Mouse (Mus musculus) midbrain, postnatal 0 days (tissue): ENCODE measurements around the gene Tiam1. TPM values are rescaled to one million over a fixed set of nuclear protein-coding genes. Genes with fewer than 3 reads are reported as not detected.

Experiments
- ATAC-seq: fragments of 200-750 bp; cut with Nextera tagmentation; 2 replicates; pipeline ENCODE4 v1.8.0; 2017; ENCODE audit warnings: moderate number of reproducible peaks, mild to moderate bottlenecking, moderate TSS enrichment, moderate library complexity; ENCODE audit not compliant: low FRiP score
- DNase-seq: peaks from one replicate; pipeline ENCODE4 v3.0.0-alpha.2; 2015; ENCODE audit warnings: low spot score
- H3K27ac ChIP-seq: fragments of 300-500 bp; sonication (generic); 2 replicates; pipeline ENCODE4 v1.5.1; 2014; ENCODE audit warnings: low read depth, mild to moderate bottlenecking, low read length, mixed read lengths
- H3K27me3 ChIP-seq: fragments of 300-500 bp; sonication (generic); 2 replicates; pipeline ENCODE4 v1.6.1; 2014; ENCODE audit warnings: low read length, control low read depth, mixed read lengths; ENCODE audit not compliant: insufficient read depth
- H3K36me3 ChIP-seq: fragments of 300-500 bp; sonication (generic); 2 replicates; pipeline ENCODE4 v1.6.1; 2014; ENCODE audit warnings: low read length, control low read depth, mixed read lengths; ENCODE audit not compliant: insufficient read depth
- H3K4me1 ChIP-seq: fragments of 300-500 bp; sonication (generic); 2 replicates; pipeline ENCODE4 v1.6.1; 2014; ENCODE audit warnings: mild to moderate bottlenecking, control low read depth, antibody characterized with exemption, low read length, mixed read lengths; ENCODE audit not compliant: insufficient read depth
- H3K4me2 ChIP-seq: fragments of 300-500 bp; sonication (generic); 2 replicates; pipeline ENCODE4 v1.6.1; 2014; ENCODE audit warnings: low read depth, mild to moderate bottlenecking, low read length, mixed read lengths; ENCODE audit not compliant: poor library complexity, severe bottlenecking
- H3K4me3 ChIP-seq: fragments of 300-500 bp; sonication (generic); 2 replicates; pipeline ENCODE4 v1.5.1; 2014; ENCODE audit warnings: low read depth, mild to moderate bottlenecking, low read length, moderate library complexity
- H3K9ac ChIP-seq: fragments of 300-500 bp; sonication (generic); replicated peaks from 2 replicates; pipeline ENCODE4 v1.6.1; 2014; ENCODE audit warnings: mild to moderate bottlenecking, low read length, moderate library complexity, mixed read lengths; ENCODE audit not compliant: poor library complexity, severe bottlenecking
- H3K9me3 ChIP-seq: fragments of 300-500 bp; sonication (generic); 2 replicates; pipeline ENCODE4 v1.6.1; 2016; ENCODE audit warnings: low read length, control low read depth
- CTCF ChIP-seq: IDR thresholded peaks from 2 replicates; pipeline ENCODE4 v1.5.1; 2016; ENCODE audit warnings: antibody characterized with exemption, mild to moderate bottlenecking
- WGBS: fragments of 180-500 bp; shearing (Covaris S2); extraction: QIAGEN DNeasy Blood & Tissue Kit; methylation state at CpG from one replicate; pipeline ENCODE4 v1.1.7; 2014; 5-methylcytosine and 5-hydroxymethylcytosine counted together
- polyA plus RNA-seq: library from polyadenylated mRNA; unstranded; fragments of >200 nt; fragmentation: Nextera tagmentation; extraction: Ambion mirVana; gene quantifications from 2 replicates; pipeline ENCODE4 v1.2.1, GENCODE M21; 2015
- total RNA-seq: library from RNA; depleted of rRNA; stranded (reverse); fragments of >200 nt; gene quantifications from 2 replicates; pipeline ENCODE4 v1.2.3, GENCODE M21; 2014

Tiam1 gene
- total and polyA plus RNA-seq, 2 experiments from 2014 or later: 17.6 to 26.9 TPM

DNA sequence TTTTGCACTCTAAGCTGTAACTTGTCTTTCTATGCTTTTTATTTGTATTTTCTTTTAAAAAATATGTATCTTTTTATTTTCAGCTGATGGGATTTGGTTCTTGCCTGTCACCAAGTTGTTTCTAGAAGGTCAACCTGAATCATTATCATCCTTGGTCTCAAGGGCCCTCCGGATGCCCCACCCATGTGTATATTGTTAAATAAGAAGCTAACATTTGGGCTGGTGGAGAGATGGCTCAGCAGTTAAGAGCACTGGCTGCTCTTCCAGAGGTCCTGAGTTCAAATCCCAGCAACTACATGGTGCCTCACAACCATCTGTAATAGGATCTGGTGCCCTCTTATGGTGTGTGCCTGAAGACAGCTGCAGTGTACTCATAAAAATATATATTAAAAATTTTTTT, 27.1 kb upstream of the Tiam1 start:
- no peak overlapping the region for H3K4me2 ChIP-seq
- H3K27ac ChIP-seq: no peak overlapping the region
- no peaks in the 10 kb centered on the region for H3K36me3 ChIP-seq
- ATAC-seq (no peak), DNase-seq (no peak)
- no peak overlapping the region for H3K4me3 ChIP-seq
- H3K9ac ChIP-seq: no peak overlapping the region
- no peaks in the 10 kb centered on the region for H3K27me3 ChIP-seq
- 92% methylated on average over 1 of the region's 1 CpGs for WGBS
- 0 out of 2 replicates have a peak, but pooled peaks cover 2% of the 10 kb centered on the region for H3K4me1 ChIP-seq
- H3K9me3 ChIP-seq: no peaks in the 10 kb centered on the region
- TF ChIP-seq CTCF: peak; percentile 13; the same call in 1 of the 2 replicates

DNA sequence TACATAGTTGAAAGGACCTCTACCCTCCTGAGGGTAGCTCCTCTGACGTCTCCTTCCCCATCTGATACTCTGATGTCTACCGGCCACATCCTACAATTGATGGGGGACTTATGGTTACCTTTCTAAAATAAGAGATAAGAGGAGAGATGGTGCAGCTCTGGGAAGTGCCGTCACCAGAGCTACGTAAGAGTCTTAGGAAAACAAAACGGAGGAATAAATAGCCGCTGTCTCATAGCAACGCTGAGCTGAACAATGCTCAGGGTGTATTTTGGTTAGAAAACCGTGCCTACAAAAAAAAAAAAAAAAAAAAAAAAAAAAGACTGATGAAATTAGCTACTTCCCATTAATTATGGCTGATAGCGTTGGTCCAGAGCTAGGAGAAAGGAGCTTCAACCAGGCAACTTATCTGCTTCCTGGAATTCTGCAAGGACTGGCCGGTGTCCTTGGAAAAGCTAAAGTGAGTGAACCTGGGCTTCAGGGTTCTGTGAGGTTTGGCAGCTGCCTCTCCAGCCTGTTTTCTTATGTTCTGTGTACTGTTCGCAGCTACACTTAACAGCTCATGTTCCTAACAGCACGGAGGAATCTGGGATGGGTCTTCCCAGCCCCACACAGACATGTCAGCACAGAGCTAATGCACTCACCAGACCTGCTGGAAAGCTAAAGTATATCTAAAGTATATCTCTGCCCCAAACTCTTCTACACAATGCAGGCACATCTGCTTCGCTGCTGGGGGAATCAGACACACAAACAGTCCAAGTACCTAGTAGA, 26.5 kb upstream of the Tiam1 start:
- Histone ChIP-seq H3K4me1 (0 out of 2 replicates have a peak, but pooled peaks cover 2% of the 10 kb centered on the region), H3K9ac (no peak overlapping the region), H3K36me3 (no peaks in the 10 kb centered on the region), H3K9me3 (no peaks in the 10 kb centered on the region), H3K27me3 (no peaks in the 10 kb centered on the region), H3K4me3 (no peak overlapping the region), H3K4me2 (no peak overlapping the region), H3K27ac (no peak overlapping the region)
- TF ChIP-seq CTCF: no peak
- DNase-seq: no peak
- WGBS: 51% methylated on average over 13 of the region's 13 CpGs
- no peak for ATAC-seq

- no peak overlapping the region for H3K4me3 ChIP-seq
- no peak for ATAC-seq
- H3K4me1 ChIP-seq: 0 out of 2 replicates have a peak, but pooled peaks cover 2% of the 10 kb centered on the region
- WGBS: 24% methylated on average over 10 of the region's 10 CpGs
- no peak overlapping the region for H3K4me2 ChIP-seq
- peak; percentile 85 for DNase-seq
- no peak overlapping the region for H3K9ac ChIP-seq
- H3K27ac ChIP-seq: no peak overlapping the region
- no peaks in the 10 kb centered on the region for H3K9me3 ChIP-seq
- no peaks in the 10 kb centered on the region for H3K27me3 ChIP-seq
- peak; percentile 97 for TF ChIP-seq CTCF
- no peaks in the 10 kb centered on the region for H3K36me3 ChIP-seq
Observed at GRCm38 (mm10) chr16:90167646-90168045, 24.1 kb upstream of the Tiam1 start.

DNA sequence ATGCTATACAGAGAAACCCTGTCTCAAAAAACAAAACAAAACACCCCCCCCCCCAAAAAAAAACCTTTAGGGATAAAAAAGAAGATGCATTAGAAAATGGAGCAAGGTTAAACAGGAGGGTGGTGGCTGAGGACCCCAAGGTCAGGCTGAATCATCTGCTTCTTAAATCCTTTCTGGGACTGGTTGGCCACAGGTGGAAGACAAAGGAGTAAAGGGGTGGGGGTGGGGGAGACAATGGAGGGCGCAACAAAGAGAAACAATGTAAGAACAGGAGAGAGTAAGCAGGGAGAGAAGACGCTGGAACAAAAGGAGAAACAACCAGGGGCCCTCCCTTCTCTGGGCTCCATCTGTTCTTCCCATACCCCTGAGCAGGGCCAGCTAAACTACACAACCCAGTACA, 21.9 kb upstream of the Tiam1 start:
- WGBS: 49% methylated on average over 2 of the region's 2 CpGs
- TF ChIP-seq CTCF: no peak
- no peak overlapping the region for H3K9ac ChIP-seq
- no peak for ATAC-seq
- no peaks in the 10 kb centered on the region for H3K27me3 ChIP-seq
- DNase-seq: no peak
- H3K9me3 ChIP-seq: no peaks in the 10 kb centered on the region
- H3K4me1 ChIP-seq: no peaks in the 10 kb centered on the region
- H3K4me2 ChIP-seq: no peak overlapping the region
- H3K4me3 ChIP-seq: no peak overlapping the region
- no peak overlapping the region for H3K27ac ChIP-seq
- no peaks in the 10 kb centered on the region for H3K36me3 ChIP-seq

GRCm38 (mm10) chr16:90164942-90165341, 21.4 kb upstream of the Tiam1 start:
- no peaks in the 10 kb centered on the region for H3K9me3 ChIP-seq
- H3K36me3 ChIP-seq: no peaks in the 10 kb centered on the region
- no peak overlapping the region for H3K27ac ChIP-seq
- no peak overlapping the region for H3K4me2 ChIP-seq
- ATAC-seq (no peak), DNase-seq (no peak)
- WGBS: 93% methylated on average over 11 of the region's 11 CpGs
- H3K27me3 ChIP-seq: no peaks in the 10 kb centered on the region
- H3K4me1 ChIP-seq: no peaks in the 10 kb centered on the region
- no peak for TF ChIP-seq CTCF
- H3K9ac ChIP-seq: no peak overlapping the region
- H3K4me3 ChIP-seq: no peak overlapping the region

DNA sequence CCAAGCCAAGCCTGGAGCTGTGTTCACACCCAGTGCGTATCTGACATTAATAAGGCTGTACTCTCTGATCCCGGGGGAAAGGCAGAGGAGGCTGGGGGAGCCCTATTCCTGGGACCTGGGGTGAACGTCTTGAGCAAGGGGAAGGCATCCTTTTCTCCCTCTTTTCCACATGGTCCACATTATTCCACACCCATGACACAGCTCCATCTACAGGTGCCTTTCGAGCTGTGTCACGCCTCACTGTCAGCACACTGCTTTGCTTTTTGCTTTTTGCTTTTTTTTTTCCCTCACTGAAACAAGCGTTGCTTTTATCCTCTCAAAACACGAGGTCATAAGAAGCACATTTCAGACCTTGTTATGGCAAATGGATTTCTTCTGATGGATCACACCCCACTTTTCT, 11.5 kb upstream of the Tiam1 start:
- DNase-seq (peak; percentile 42), ATAC-seq (no peak)

More for the DNA sequence above, 11.5 kb upstream of the Tiam1 start:
- Histone ChIP-seq H3K9me3 (no peaks in the 10 kb centered on the region), H3K4me1 (no peaks in the 10 kb centered on the region), H3K36me3 (no peaks in the 10 kb centered on the region), H3K4me3 (no peak overlapping the region), H3K27ac (no peak overlapping the region), H3K4me2 (no peak overlapping the region), H3K9ac (no peak overlapping the region), H3K27me3 (no peaks in the 10 kb centered on the region)
- WGBS: 40% methylated on average over 7 of the region's 7 CpGs
- peak; percentile 71 for TF ChIP-seq CTCF
